Comparison of ENCODE assay signal across 13 mouse cellular contexts in genomic region chr5:102724813-102725348, GRCm38 (mm10).
DNase-seq lines count a peak whose midpoint lies in the region; ATAC-seq and TF ChIP-seq lines count a peak whose summit lies in the region.
"Had no signal": no experiment of that assay in that cellular context is flagged by ENCODE, and none has a peak within 500 bp of the region (broad histone marks: within the 10 kb centered on the region; RNA-seq: fewer than 3 reads in every experiment).

No protein-coding gene starts in this region.

- no peaks in the 10 kb centered on the region for H3K36me3 ChIP-seq in heart, adult 2 months (ENCODE audit: control insufficient read depth, insufficient read depth, low read length)
- no peaks in the 10 kb centered on the region for H3K36me3 ChIP-seq in kidney, embryonic 15.5 days
- no peaks in the 10 kb centered on the region for H3K36me3 ChIP-seq in limb, embryonic 10.5 days

- DNase-seq in heart, adult 2 months: no peak
- DNase-seq in heart, adult 9 months (ENCODE audit: low spot score in 2 of 2): no peak
- DNase-seq in kidney, postnatal 10 days: no peak
- DNase-seq in limb, embryonic 10.5 days (ENCODE audit: low spot score): no peak
- DNase-seq in c-Kit-positive CD71-positive TER-119-positive erythroid progenitor cells, embryonic 14.5 days (ENCODE audit: low spot score): no peak
- DNase-seq in left cerebral cortex, postnatal 14 days (ENCODE audit: low spot score in 2 of 2): no peak
- DNase-seq: adrenal gland, adult 8-10 months; cerebellum, postnatal 25 days; gastrocnemius, postnatal 25 days had no signal

- WGBS in heart, adult 2 months: 23% methylated on average over 9 of the region's 9 CpGs
- 14% methylated on average over 8 of the region's 9 CpGs for WGBS in kidney, embryonic 15.5 days
- 25% methylated on average over 9 of the region's 9 CpGs for WGBS in limb, embryonic 10.5 days

- no peak for TF ChIP-seq CTCF in heart, adult 2 months (IDR thresholded peaks at IDR 0.05)

- H3K4me2 ChIP-seq in kidney, embryonic 15.5 days: peak overlapping the region; percentile 46

- ATAC-seq in kidney, embryonic 15.5 days (replicated peaks; ENCODE audit: low FRiP score): no peak; the same call in 1 of the 2 replicates
- ATAC-seq: hindbrain, embryonic 16.5 days had no signal

- H3K79me2 ChIP-seq in heart, adult 2 months (replicated peaks; ENCODE audit: control insufficient read depth, insufficient read depth, low read length): no peaks in the 10 kb centered on the region

- no peak for TF ChIP-seq POLR2A in heart, adult 2 months (IDR thresholded peaks at IDR 0.05; ENCODE audit: insufficient read depth, low read depth, low read length)

- peak overlapping the region; percentile 51 for H3K27ac ChIP-seq in heart, adult 2 months
- H3K27ac ChIP-seq in kidney, embryonic 15.5 days: peak overlapping the region; percentile 80
- peak overlapping the region; percentile 17 for H3K27ac ChIP-seq in brown adipose tissue, adult 24 weeks (replicated peaks; ENCODE audit: low read depth, low read length)
- H3K27ac ChIP-seq in limb, embryonic 10.5 days: peak overlapping the region; percentile 25; the same call in 1 of the 2 replicates
- H3K27ac ChIP-seq: layer of hippocampus, adult 2 months had no signal

- no peak for TF ChIP-seq EP300 in heart, adult 2 months (IDR thresholded peaks at IDR 0.05; ENCODE audit: insufficient read depth, low read depth, low read length)

- H3K27me3 ChIP-seq in heart, adult 2 months (ENCODE audit: control insufficient read depth, insufficient read depth, low read length): no peaks in the 10 kb centered on the region
- no peaks in the 10 kb centered on the region for H3K27me3 ChIP-seq in kidney, embryonic 15.5 days
- no peaks in the 10 kb centered on the region for H3K27me3 ChIP-seq in limb, embryonic 10.5 days (ENCODE audit: low read depth, poor library complexity, severe bottlenecking)

- H3K9me3 ChIP-seq in kidney, embryonic 15.5 days (replicated peaks): no peaks in the 10 kb centered on the region
- no peaks in the 10 kb centered on the region for H3K9me3 ChIP-seq in limb, embryonic 10.5 days (replicated peaks)

- peak overlapping the region; percentile 27; the same call in 1 of the 2 replicates for H3K4me3 ChIP-seq in heart, adult 2 months
- peak overlapping the region; percentile 40 for H3K4me3 ChIP-seq in kidney, embryonic 15.5 days (replicated peaks)
- peak overlapping the region; percentile 25 for H3K4me3 ChIP-seq in brown adipose tissue, adult 24 weeks (ENCODE audit: insufficient read depth, low read depth, low read length)
- H3K4me3 ChIP-seq in limb, embryonic 10.5 days: 0 out of 2 replicates have a peak overlapping the region, but pooled peaks have one; percentile 19
- H3K4me3 ChIP-seq: layer of hippocampus, adult 2 months had no signal

- no peak overlapping the region for H3K9ac ChIP-seq in heart, adult 2 months (ENCODE audit: low read depth, low read length)
- no peak overlapping the region for H3K9ac ChIP-seq in kidney, embryonic 15.5 days

- intact Hi-C loops in heart, adult 2 months (cut with DNase I): no loop called here
- intact Hi-C loops in left cerebral cortex, postnatal 14 days (cut with DNase I): no loop called here

- H3K4me1 ChIP-seq in heart, adult 2 months (ENCODE audit: control insufficient read depth, insufficient read depth, low read length): peaks cover 4% of the 10 kb centered on the region
- peaks cover 22% of the 10 kb centered on the region for H3K4me1 ChIP-seq in kidney, embryonic 15.5 days
- H3K4me1 ChIP-seq in brown adipose tissue, adult 24 weeks (ENCODE audit: control insufficient read depth, insufficient read depth, insufficient read length, low read length): no peaks in the 10 kb centered on the region; the same call in 1 of the 2 replicates
- H3K4me1 ChIP-seq in limb, embryonic 10.5 days: peaks cover 52% of the 10 kb centered on the region

Comparison
In these comparisons a context has a peak if more than half of its experiments do, and no peak if none do; other contexts are left out.
1. H3K27ac ChIP-seq: peak in every context shown above with its lines; median percentile 80 in kidney, embryonic 15.5 days; 51 in heart, adult 2 months; 25 in limb, embryonic 10.5 days; 17 in brown adipose tissue, adult 24 weeks.